Mouse (Mus musculus): ENCODE data around the gene Zyx. TPM values are rescaled to one million over a fixed set of nuclear protein-coding genes. Genes with fewer than 3 reads are reported as not detected.

Gene Zyx
- polyA plus RNA-seq, 1 experiment from 2014 or later, result 34.8 TPM

DNA sequence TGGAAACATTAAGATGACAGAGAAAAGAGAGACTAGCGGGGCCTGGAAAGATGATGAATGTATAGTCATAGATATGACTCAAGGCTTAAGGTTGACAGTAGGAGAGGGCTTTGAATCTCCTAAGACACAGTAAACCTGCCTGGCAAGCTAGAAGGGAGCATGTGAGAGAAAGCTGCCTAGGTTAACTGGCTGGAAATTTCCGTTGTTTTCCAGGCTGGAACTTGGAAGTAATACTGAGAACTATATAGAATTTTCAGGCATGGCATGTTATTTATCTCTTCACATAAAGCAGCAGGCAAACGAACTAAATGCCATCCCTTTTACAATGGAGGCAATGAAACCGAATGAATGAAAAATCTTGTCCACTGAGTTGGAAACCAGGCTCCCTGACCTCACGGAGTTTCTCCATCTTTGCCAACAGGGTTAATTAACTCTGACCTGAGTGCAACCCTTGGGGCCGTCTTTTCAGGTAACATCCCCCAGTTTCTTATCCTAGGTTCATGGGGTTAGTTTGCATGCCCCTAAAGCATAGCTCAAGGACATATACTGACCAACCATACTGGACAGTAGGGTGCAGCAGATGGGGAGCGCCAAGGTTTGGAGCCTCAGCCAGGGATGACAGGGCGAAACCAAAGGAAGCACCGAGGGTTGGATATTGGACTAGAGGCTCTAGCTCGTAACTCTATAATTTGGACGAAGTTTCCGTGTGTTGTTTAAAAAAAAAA, 987 bp upstream of the Zyx start:
- no peak for DNase-seq (ENCODE audit: low spot score)
- Histone ChIP-seq H3K9ac (ENCODE audit: low read length) (no peak overlapping the region; the same call in 1 of the 2 replicates), H3K27ac (ENCODE audit: low read depth, low read length) (no peak overlapping the region), H3K27me3 (replicated peaks; ENCODE audit: control insufficient read depth, insufficient read depth, low read length) (no peaks in the 10 kb centered on the region), H3K4me1 (ENCODE audit: control insufficient read depth, insufficient read depth, low read length) (peaks cover 11% of the 10 kb centered on the region), H3K36me3 (ENCODE audit: control insufficient read depth, insufficient read depth, low read length) (0 out of 2 replicates have a peak, but pooled peaks cover 5% of the 10 kb centered on the region), H3K4me2 (ENCODE audit: low read length) (peak overlapping the region; percentile 89), H3K9me3 (replicated peaks; ENCODE audit: control insufficient read depth, low read length) (no peaks in the 10 kb centered on the region), H3K4me3 (ENCODE audit: low read depth, low read length) (peak overlapping the region; percentile 83; the same call in 1 of the 2 replicates)
- WGBS, result 28% methylated on average over 12 of the region's 12 CpGs
- no peak for ATAC-seq

GRCm38 (mm10) chr6:42349006-42349425, 414 bp upstream of the Zyx start:
- Histone ChIP-seq H3K4me3 (ENCODE audit: low read depth, low read length) (peak overlapping the region; percentile 83), H3K9ac (ENCODE audit: low read length) (peak overlapping the region; percentile 85), H3K36me3 (ENCODE audit: control insufficient read depth, insufficient read depth, low read length) (0 out of 2 replicates have a peak, but pooled peaks cover 5% of the 10 kb centered on the region), H3K27me3 (replicated peaks; ENCODE audit: control insufficient read depth, insufficient read depth, low read length) (no peaks in the 10 kb centered on the region), H3K9me3 (replicated peaks; ENCODE audit: control insufficient read depth, low read length) (no peaks in the 10 kb centered on the region), H3K4me1 (ENCODE audit: control insufficient read depth, insufficient read depth, low read length) (peaks cover 15% of the 10 kb centered on the region), H3K4me2 (ENCODE audit: low read length) (peak overlapping the region; percentile 89), H3K27ac (ENCODE audit: low read depth, low read length) (peak overlapping the region; percentile 87)
- DNase-seq (ENCODE audit: low spot score) (peak; percentile 72), ATAC-seq (peak; percentile 49)
- WGBS, result under 1% methylated on average over 11 of the region's 11 CpGs

GRCm38 (mm10) chr6:42350021-42350967, 864 bp downstream of the Zyx start:
- H3K9ac ChIP-seq (ENCODE audit: low read length), result peak overlapping the region; percentile 85
- H3K4me3 ChIP-seq (ENCODE audit: low read depth, low read length), result peak overlapping the region; percentile 83
- peak; percentile 49 for ATAC-seq
- peaks cover 7% of the 10 kb centered on the region; the same call in 1 of the 2 replicates for H3K36me3 ChIP-seq (ENCODE audit: control insufficient read depth, insufficient read depth, low read length)
- H3K27me3 ChIP-seq (replicated peaks; ENCODE audit: control insufficient read depth, insufficient read depth, low read length), result no peaks in the 10 kb centered on the region
- under 1% methylated on average over 59 of the region's 72 CpGs for WGBS
- DNase-seq (ENCODE audit: low spot score), result peak; percentile 77
- peak overlapping the region; percentile 87 for H3K27ac ChIP-seq (ENCODE audit: low read depth, low read length)
- H3K9me3 ChIP-seq (replicated peaks; ENCODE audit: control insufficient read depth, low read length), result no peaks in the 10 kb centered on the region
- H3K4me1 ChIP-seq (ENCODE audit: control insufficient read depth, insufficient read depth, low read length), result peaks cover 20% of the 10 kb centered on the region
- peak overlapping the region; percentile 89 for H3K4me2 ChIP-seq (ENCODE audit: low read length)

GRCm38 (mm10) chr6:42350968-42351775, 1.7 kb downstream of the Zyx start:
- Histone ChIP-seq H3K4me2 (ENCODE audit: low read length) (peak overlapping the region; percentile 89), H3K4me3 (ENCODE audit: low read depth, low read length) (peak overlapping the region; percentile 83), H3K9ac (ENCODE audit: low read length) (peak overlapping the region; percentile 85), H3K9me3 (replicated peaks; ENCODE audit: control insufficient read depth, low read length) (no peaks in the 10 kb centered on the region), H3K36me3 (ENCODE audit: control insufficient read depth, insufficient read depth, low read length) (peaks cover 15% of the 10 kb centered on the region), H3K27ac (ENCODE audit: low read depth, low read length) (no peak overlapping the region), H3K4me1 (ENCODE audit: control insufficient read depth, insufficient read depth, low read length) (peaks cover 20% of the 10 kb centered on the region), H3K27me3 (replicated peaks; ENCODE audit: control insufficient read depth, insufficient read depth, low read length) (no peaks in the 10 kb centered on the region)
- DNase-seq (ENCODE audit: low spot score) (no peak), ATAC-seq (no peak)
- 47% methylated on average over 13 of the region's 13 CpGs for WGBS

- Histone ChIP-seq H3K9ac (ENCODE audit: low read length) (no peak overlapping the region), H3K9me3 (replicated peaks; ENCODE audit: control insufficient read depth, low read length) (no peaks in the 10 kb centered on the region), H3K4me1 (ENCODE audit: control insufficient read depth, insufficient read depth, low read length) (peaks cover 20% of the 10 kb centered on the region), H3K27ac (ENCODE audit: low read depth, low read length) (no peak overlapping the region), H3K36me3 (ENCODE audit: control insufficient read depth, insufficient read depth, low read length) (peaks cover 23% of the 10 kb centered on the region), H3K4me3 (ENCODE audit: low read depth, low read length) (no peak overlapping the region), H3K27me3 (replicated peaks; ENCODE audit: control insufficient read depth, insufficient read depth, low read length) (no peaks in the 10 kb centered on the region), H3K4me2 (ENCODE audit: low read length) (no peak overlapping the region; the same call in 1 of the 2 replicates)
- 86% methylated on average over 7 of the region's 7 CpGs for WGBS
- no peak for DNase-seq (ENCODE audit: low spot score)
- no peak for ATAC-seq
Observed at GRCm38 (mm10) chr6:42351776-42352485, 2.5 kb downstream of the Zyx start.

DNA sequence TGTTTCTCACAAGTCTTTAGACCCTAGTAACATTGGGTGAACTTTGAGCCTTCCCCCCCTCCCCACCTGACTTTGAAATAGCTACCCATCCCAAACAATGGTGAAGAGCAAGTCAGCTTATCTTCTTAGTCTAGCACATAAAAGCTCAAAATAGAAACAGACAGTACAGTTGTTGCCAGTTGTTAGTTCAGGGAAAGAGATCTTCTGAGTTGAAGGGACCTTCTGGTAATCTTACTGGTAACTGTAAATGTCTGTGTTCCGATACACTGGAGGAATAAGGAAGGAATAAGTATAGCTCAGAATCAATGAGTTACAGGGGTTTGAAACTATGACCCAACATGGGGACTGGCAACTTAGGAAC, 3.0 kb downstream of the Zyx start:
- Histone ChIP-seq H3K4me1 (ENCODE audit: control insufficient read depth, insufficient read depth, low read length) (peaks cover 20% of the 10 kb centered on the region), H3K36me3 (ENCODE audit: control insufficient read depth, insufficient read depth, low read length) (peaks cover 28% of the 10 kb centered on the region), H3K9me3 (replicated peaks; ENCODE audit: control insufficient read depth, low read length) (no peaks in the 10 kb centered on the region), H3K4me2 (ENCODE audit: low read length) (no peak overlapping the region), H3K9ac (ENCODE audit: low read length) (no peak overlapping the region), H3K27ac (ENCODE audit: low read depth, low read length) (no peak overlapping the region), H3K4me3 (ENCODE audit: low read depth, low read length) (no peak overlapping the region), H3K27me3 (replicated peaks; ENCODE audit: control insufficient read depth, insufficient read depth, low read length) (no peaks in the 10 kb centered on the region)
- ATAC-seq (no peak), DNase-seq (ENCODE audit: low spot score) (no peak)
- 98% methylated on average over 1 of the region's 1 CpGs for WGBS

GRCm38 (mm10) chr6:42353180-42353579, 3.8 kb downstream of the Zyx start:
- no peaks in the 10 kb centered on the region for H3K27me3 ChIP-seq (replicated peaks; ENCODE audit: control insufficient read depth, insufficient read depth, low read length)
- WGBS, result 88% methylated on average over 8 of the region's 8 CpGs
- ATAC-seq, result no peak
- H3K9me3 ChIP-seq (replicated peaks; ENCODE audit: control insufficient read depth, low read length), result no peaks in the 10 kb centered on the region
- no peak overlapping the region for H3K4me3 ChIP-seq (ENCODE audit: low read depth, low read length)
- no peak overlapping the region for H3K9ac ChIP-seq (ENCODE audit: low read length)
- H3K4me1 ChIP-seq (ENCODE audit: control insufficient read depth, insufficient read depth, low read length), result peaks cover 20% of the 10 kb centered on the region
- no peak overlapping the region for H3K27ac ChIP-seq (ENCODE audit: low read depth, low read length)
- peaks cover 35% of the 10 kb centered on the region for H3K36me3 ChIP-seq (ENCODE audit: control insufficient read depth, insufficient read depth, low read length)
- no peak for DNase-seq (ENCODE audit: low spot score)
- no peak overlapping the region for H3K4me2 ChIP-seq (ENCODE audit: low read length)
